Comparison of ENCODE assay signal across 13 mouse cellular contexts in genomic region chr19:57802771-57803482, GRCm38 (mm10).
DNase-seq lines count a peak whose midpoint lies in the region; ATAC-seq and TF ChIP-seq lines count a peak whose summit lies in the region.
"Had no signal": no experiment of that assay in that cellular context is flagged by ENCODE, and none has a peak within 500 bp of the region (broad histone marks: within the 10 kb centered on the region; RNA-seq: fewer than 3 reads in every experiment).

No protein-coding gene starts in this region.

- no peaks in the 10 kb centered on the region; the same call in 1 of the 2 replicates for H3K36me3 ChIP-seq in kidney, embryonic 14.5 days (ENCODE audit: control insufficient read depth, insufficient read depth, low read length)
- no peaks in the 10 kb centered on the region for H3K36me3 ChIP-seq in midbrain, embryonic 14.5 days (ENCODE audit: control insufficient read depth, insufficient read depth, low read length)
- H3K36me3 ChIP-seq: hindbrain, embryonic 15.5 days had no signal

- WGBS in kidney, embryonic 14.5 days = 55% methylated on average over 14 of the region's 14 CpGs
- WGBS in midbrain, embryonic 14.5 days = 87% methylated on average over 14 of the region's 14 CpGs

- peak overlapping the region; percentile 78 for H3K27ac ChIP-seq in kidney, embryonic 14.5 days (ENCODE audit: low read depth, low read length)
- peak overlapping the region; percentile 74 for H3K27ac ChIP-seq in embryonic fibroblast, embryonic 13.5 days (ENCODE audit: insufficient read depth, low read length)
- H3K27ac ChIP-seq in midbrain, embryonic 14.5 days (replicated peaks; ENCODE audit: low read depth, low read length) = no peak overlapping the region
- H3K27ac ChIP-seq: heart, adult 2 months; hindbrain, embryonic 15.5 days had no signal

- no peak overlapping the region for H3K4me3 ChIP-seq in kidney, embryonic 14.5 days (ENCODE audit: low read length)
- H3K4me3 ChIP-seq in embryonic fibroblast, embryonic 13.5 days (ENCODE audit: insufficient read depth, low read length) = no peak overlapping the region
- no peak overlapping the region for H3K4me3 ChIP-seq in midbrain, embryonic 14.5 days (replicated peaks; ENCODE audit: low read depth, low read length)
- H3K4me3 ChIP-seq: heart, adult 2 months; hindbrain, embryonic 15.5 days had no signal

- H3K9me3 ChIP-seq in kidney, embryonic 14.5 days (ENCODE audit: control insufficient read depth, low read length) = no peaks in the 10 kb centered on the region
- H3K9me3 ChIP-seq in midbrain, embryonic 14.5 days (ENCODE audit: control insufficient read depth, low read length) = no peaks in the 10 kb centered on the region
- H3K9me3 ChIP-seq: hindbrain, embryonic 15.5 days had no signal

- H3K4me1 ChIP-seq in kidney, embryonic 14.5 days (ENCODE audit: control insufficient read depth, insufficient read depth, low read length) = no peaks in the 10 kb centered on the region
- peaks cover 7% of the 10 kb centered on the region; the same call in 1 of the 2 replicates for H3K4me1 ChIP-seq in embryonic fibroblast, embryonic 13.5 days (ENCODE audit: control insufficient read depth, insufficient read depth, low read length)
- no peaks in the 10 kb centered on the region for H3K4me1 ChIP-seq in midbrain, embryonic 14.5 days (ENCODE audit: control insufficient read depth, insufficient read depth, low read length)
- H3K4me1 ChIP-seq: hindbrain, embryonic 15.5 days had no signal

- no peak overlapping the region for H3K4me2 ChIP-seq in kidney, embryonic 14.5 days (replicated peaks; ENCODE audit: low read depth, low read length)
- H3K4me2 ChIP-seq in midbrain, embryonic 14.5 days (ENCODE audit: low read length) = no peak overlapping the region
- H3K4me2 ChIP-seq: hindbrain, embryonic 15.5 days; liver, embryonic 11.5 days had no signal

- H3K27me3 ChIP-seq in kidney, embryonic 14.5 days (ENCODE audit: control insufficient read depth, insufficient read depth, low read length) = no peaks in the 10 kb centered on the region
- no peaks in the 10 kb centered on the region for H3K27me3 ChIP-seq in midbrain, embryonic 14.5 days (ENCODE audit: control insufficient read depth, insufficient read depth, low read length)
- H3K27me3 ChIP-seq: hindbrain, embryonic 15.5 days had no signal

- TF ChIP-seq POLR2A in embryonic fibroblast, embryonic 13.5 days (IDR thresholded peaks at IDR 0.05; ENCODE audit: low read depth, low read length) = no peak

- no peak for TF ChIP-seq CTCF in embryonic fibroblast, embryonic 13.5 days (IDR thresholded peaks at IDR 0.05; ENCODE audit: borderline replicate concordance, insufficient read depth, low read length)

- no peak overlapping the region for H3K9ac ChIP-seq in kidney, embryonic 14.5 days (ENCODE audit: low read depth, low read length)
- H3K9ac ChIP-seq in midbrain, embryonic 14.5 days (replicated peaks; ENCODE audit: low read length) = no peak overlapping the region
- H3K9ac ChIP-seq: hindbrain, embryonic 15.5 days had no signal

- ATAC-seq in kidney, embryonic 14.5 days (ENCODE audit: low FRiP score, low TSS enrichment) = 0 out of 2 replicates have a peak, but pooled peaks have one; percentile 20
- no peak for ATAC-seq in inflammation-experienced regulatory T-cells, adult 6 months
- no peak for ATAC-seq in midbrain, embryonic 14.5 days (ENCODE audit: low FRiP score, low TSS enrichment)

- no peak for DNase-seq in kidney, postnatal 14 days
- peak; percentile 40 to 46 for DNase-seq in right cerebral cortex, adult 2 months (ENCODE audit: low spot score in 2 of 2)
- no peak for DNase-seq in right cerebral cortex, postnatal 10 days (ENCODE audit: low spot score in 2 of 2)
- DNase-seq in midbrain, embryonic 14.5 days = no peak
- DNase-seq: adrenal gland, postnatal 25 days; cerebellum, postnatal 36 days; heart, adult 2 months; right cerebral cortex, postnatal 25 days had no signal

Comparison
In these comparisons a context has a peak if more than half of its experiments do, and no peak if none do; other contexts are left out.
1. DNase-seq: peak in right cerebral cortex, adult 2 months (2 of 2); none in kidney, postnatal 14 days (single experiment), right cerebral cortex, postnatal 10 days (0 of 2) and midbrain, embryonic 14.5 days (single experiment).